Mouse (Mus musculus) cerebellum, adult 2 months (tissue): ENCODE results near the gene Zp3.

Experiments
- CTCF ChIP-seq: fragments of 200-500 bp; IDR thresholded peaks from 2 replicates; pipeline ENCODE4 v1.5.1; 2011; ENCODE audit warnings: low read depth, mild to moderate bottlenecking, control low read depth, low read length, moderate library complexity, borderline replicate concordance; ENCODE audit not compliant: insufficient read depth
- POLR2A ChIP-seq: fragments of 200-500 bp; IDR thresholded peaks from 2 replicates; pipeline ENCODE4 v1.6.1; 2011; ENCODE audit warnings: low read length, control low read depth, borderline replicate concordance; ENCODE audit not compliant: insufficient read depth

DNA sequence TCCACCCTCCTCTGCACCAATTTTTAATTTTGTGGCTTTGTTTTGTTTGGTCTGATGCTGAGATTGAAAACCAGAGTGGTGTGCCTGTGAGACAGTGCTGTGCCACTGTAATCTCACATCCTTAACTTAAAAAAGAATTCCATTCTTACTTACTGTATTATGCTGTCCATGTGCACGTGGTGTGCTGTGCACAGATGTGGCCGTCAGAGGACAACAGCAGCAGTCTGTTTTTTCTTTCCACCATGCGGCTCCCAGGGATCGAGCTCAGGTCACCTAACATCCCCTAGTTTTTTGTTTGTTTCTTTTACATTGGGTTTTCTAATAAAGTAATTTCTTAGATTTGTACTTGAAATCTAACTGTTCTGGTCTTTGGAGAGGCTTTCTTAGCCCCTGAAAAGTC is 24.6 kb downstream of the Zp3 start:
- TF ChIP-seq CTCF (no peak), POLR2A (no peak)
